Mouse (Mus musculus): ENCODE data around the gene Gm10837.

The Gm10837 gene

DNA sequence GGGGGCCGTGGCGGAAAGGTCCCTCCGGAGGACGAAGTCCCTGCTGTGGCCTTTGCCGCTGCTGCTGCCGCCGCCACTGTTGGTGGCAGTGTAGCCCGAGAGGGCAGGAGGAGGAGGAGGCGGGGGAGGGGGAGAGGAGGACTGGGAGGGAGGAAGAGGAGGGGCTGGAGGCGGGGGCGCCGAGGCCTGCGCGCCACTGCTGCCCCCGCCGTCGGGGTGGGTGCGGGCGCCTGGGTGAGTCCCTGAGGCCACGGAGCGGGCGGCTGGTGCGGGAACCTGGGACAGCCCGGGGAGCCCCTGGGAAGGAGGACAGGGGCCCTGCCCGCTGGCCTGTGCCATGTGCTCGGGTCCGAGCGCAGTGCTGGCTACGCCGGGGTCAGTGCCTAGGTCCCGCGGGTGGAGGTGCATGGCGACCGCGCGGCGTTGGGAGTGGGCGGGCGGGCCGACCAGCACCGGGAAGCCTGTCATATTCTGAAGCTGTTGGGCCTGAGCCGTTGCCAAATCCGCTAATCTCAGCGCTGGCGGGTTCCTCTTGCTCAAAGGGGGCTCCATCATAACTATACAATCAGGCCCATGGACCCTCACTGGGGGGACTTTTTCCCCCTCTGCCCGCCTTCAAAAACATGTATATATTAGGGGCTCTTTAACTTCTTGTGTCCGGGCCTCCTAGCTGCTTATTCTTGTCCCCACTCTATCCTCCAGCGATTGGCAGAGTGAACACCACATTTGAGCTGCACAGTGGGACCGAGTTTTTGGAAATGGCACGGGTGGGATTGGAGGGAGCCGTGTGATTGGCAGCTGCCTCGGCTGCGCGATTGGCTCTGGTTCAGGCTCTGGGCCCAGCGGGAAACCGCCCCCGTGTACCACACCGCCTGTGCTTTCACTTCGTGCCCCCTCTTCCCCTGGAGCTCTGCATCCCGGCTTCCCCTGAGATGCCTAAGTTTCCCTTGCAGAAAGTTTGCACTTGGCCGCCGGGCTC is 25.3 kb upstream of the Gm10837 start, which contains the start of gene Zic5:
Zic5 (minus strand) TSS at position 915 of the 979 bp plus-strand sequence.
- DNase-seq (ENCODE audit: low spot score in 2 of 2), result no peak

DNA sequence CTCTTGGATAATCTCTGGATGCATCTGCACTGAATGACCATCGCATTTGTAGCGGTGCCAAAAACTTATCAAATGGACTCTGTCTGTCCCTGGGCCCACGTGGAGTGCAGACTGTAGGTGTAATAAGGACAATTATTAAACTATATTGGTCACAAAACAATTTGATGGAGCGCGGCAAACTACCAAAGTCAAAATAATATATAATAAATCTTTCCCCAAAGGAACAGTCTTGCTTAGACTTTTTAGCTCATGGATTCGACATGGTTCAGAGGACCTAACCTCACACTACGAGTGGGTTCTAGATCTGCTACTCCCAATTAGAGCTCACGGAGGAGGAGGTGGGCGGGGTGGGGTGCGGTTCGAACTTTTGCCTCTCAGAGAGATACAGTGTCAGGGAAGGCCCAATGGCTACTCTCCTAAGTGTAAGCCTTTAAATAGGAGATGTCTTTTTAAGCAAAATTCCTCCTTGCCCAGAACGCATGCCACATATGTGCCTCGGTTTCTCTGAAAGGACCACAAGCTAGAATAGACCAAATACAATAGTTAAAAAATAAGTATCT is 24.4 kb upstream of the Gm10837 start:
- DNase-seq (ENCODE audit: low spot score in 2 of 2), result no peak

DNA sequence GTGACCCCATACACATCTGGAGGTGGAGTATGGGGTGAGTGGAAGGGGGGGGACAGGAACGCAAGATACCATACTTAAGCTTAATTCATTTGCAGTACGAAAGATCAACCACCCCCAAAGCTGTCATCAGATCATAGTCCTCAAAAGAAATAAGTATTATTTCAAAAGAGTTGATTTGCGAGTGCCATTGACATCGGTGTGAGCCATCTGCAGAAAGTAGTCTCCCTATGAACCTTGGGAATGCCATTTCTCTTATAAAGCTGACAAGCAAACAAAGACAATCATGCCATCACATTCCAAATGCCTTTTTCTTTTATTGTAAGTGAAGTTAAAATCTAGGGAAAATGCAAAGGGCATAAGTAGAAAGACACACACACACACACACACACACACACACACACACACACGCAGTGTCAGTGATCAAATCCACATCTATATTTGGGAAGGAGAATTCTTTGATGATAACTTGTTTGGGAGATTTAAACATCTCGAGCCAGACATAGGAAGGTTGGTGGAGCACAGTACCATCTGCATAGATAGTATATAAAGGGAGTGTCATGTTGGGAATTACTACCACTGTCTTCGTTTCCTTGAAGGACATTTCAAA is 23.5 kb upstream of the Gm10837 start:
- DNase-seq (ENCODE audit: low spot score in 2 of 2), result no peak

DNA sequence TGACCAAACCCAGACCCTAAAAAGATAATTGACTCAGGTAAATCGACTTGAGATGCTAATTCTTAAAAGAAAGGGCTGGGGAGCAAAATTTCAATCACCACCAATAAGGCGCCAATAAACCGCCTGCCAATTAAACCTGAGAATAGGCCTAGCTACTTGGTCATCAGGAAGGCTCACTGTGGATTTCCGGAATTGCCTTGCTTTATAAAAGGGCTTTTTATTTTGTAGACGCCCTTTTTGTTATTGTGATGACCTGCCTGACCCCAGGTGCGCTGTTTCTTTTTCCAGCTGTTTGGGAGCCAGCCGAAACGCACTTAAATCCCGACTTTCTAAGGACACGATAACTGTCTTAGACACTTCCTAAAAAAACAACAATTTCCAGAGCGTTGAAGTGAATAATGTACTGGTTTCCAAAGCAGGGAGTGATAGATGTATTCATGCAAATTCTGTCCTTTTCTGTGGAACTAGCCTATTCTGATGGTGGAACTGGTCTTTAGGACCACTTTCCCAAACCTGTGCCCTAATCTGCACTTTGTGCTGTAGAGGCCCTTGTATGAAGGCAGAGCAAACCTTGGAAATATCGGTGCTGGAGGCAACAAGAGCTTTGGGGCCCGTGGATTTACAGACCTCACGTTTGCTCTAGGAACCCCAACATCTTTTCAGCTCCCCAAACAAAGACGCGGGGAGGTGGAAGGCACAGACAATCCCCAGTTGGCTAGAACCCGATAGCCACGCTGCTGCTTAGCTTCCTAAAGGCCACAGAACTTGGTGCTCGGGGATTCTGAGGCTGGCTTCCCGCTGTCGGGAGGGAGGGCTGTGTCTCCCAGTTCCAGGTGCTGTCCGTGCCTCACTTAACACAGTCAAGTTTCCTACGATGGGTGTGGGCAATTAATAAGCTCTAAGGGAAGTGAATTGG is 22.2 kb upstream of the Gm10837 start:
- DNase-seq (ENCODE audit: low spot score in 2 of 2), result no peak

DNA sequence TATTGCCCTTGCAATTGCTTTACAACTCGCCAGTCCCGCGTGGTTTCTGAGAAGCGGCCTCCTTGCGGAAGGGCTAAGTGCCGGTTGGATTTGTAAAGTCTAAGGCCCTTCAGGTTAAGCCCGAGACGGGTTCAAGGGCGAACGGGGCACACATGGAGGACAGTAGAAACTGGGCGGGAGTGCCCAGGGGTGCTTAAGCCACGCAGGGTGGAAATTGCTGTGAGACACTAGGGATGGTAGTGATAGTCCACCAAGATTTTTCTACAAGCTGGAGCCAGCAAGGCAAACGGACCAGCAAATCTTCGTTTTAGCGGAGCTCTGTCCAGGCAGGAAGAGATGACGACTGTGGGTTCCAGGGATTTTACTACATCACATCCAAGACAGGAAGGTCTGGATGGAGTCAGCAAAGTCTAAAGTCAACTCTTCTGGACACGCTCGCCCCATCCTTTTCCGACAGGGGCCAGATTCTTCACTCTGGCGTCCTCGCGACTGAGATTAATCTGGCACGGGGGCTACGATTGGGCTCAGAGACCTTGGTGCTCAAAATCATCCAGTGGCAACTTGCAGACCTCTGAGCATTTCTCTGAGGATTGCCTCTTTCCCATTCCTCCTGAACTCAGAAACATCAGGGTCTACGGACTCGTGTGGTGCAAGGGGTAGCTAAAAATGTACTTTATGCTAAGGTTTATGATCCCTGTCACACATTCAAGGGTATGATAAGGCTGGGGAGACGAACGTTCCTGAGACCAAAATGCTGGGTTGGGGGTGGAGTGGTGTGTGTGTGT is 21.2 kb upstream of the Gm10837 start:
- DNase-seq (ENCODE audit: low spot score in 2 of 2), result no peak

DNA sequence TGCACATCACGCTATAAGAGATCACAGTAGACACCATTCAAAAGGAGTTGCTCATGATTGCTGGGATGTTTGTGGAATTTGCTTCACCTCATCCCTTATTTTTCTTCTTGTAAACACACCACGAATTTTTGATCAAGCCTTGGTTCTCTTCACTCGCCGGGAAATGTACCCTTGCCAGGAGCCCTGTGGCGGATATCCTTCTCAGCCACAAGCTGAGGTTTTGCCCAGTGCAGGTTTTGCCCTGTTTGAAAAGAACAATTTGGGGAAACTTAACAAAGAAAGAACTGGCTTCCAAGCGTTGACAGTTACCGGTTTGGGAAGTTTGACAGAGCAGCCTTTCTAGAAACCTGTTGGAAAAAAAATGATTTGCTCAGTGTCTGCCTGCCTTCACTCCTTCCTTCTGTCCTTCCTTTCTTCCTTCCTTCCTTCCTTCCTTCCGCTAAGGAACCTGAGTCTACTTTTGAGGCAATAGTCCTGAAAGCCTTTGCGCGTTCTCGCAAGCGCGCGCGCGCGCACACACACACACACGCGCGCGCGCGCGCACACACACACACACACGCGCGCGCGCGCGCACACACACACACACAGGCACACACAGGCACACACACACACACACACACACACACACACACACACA is 18.8 kb upstream of the Gm10837 start:
- no peak for DNase-seq (ENCODE audit: low spot score in 2 of 2)

DNA sequence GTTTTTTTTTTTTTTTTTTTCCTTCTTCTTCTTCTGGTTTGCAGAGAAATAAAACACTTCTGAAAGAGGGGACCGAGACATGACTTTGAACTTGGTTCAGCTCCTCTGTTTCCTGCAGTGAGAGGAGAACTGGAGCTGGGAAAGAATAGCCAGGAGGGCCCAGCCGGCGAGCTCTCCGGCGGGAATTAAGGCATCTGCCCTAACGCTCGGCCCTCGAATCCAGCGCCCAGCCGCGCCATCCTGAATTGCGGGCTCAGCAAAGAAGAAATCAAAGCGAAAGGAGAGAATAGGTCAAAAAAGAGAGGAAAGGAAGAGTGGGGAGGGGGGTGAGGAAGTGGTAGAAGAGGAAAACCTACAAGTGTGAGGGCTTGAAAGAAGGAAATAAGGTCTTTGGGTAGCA is 18.2 kb upstream of the Gm10837 start:
- no peak for DNase-seq (ENCODE audit: low spot score in 2 of 2)

DNA sequence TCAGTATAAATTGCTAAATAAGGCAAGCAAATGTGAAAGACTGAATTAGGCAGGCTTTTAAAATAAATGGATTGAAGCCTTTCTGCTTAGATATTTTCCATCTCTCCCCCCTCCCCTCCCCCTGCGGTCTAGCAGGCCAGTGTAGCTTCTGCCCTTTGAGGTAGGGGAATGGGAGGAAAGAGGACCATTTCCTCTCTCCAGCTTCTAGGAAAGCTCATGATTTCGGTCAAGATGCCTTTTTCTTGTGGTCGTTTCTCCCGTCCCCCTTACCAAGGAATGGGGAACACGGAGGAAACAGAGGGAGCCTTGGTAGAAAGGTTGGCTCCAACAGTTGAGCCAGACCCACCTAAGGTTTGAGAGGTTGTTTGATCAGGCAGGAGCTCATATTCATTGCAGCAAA is 17.7 kb upstream of the Gm10837 start:
- DNase-seq (ENCODE audit: low spot score in 2 of 2), result no peak

DNA sequence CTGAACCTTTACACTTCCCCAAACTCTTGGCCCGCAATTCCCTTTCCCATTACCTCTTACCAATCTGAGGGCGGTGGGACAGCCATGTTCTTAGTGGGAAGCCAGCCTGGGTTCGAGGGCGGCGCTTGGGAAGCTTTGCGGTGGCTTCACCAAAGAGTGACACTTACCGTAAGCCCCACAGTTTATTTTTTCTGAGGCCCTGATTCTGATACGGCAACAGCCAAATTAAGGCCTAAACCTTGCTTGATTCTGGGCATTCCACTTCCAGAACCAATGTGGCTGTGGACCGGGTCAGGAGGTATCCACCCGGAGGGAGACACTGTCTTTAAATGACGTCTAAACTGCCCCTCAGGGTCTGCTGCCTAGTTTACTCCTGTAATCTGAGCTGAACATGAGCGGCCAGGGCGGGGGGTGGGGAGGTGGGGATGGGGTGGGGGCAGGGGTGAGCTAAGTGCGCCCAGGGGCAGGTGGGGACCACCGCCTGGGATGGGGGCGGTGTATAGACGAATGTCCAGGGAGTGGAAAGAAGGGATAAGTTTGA is 17.1 kb upstream of the Gm10837 start:
- DNase-seq (ENCODE audit: low spot score in 2 of 2), result no peak

DNA sequence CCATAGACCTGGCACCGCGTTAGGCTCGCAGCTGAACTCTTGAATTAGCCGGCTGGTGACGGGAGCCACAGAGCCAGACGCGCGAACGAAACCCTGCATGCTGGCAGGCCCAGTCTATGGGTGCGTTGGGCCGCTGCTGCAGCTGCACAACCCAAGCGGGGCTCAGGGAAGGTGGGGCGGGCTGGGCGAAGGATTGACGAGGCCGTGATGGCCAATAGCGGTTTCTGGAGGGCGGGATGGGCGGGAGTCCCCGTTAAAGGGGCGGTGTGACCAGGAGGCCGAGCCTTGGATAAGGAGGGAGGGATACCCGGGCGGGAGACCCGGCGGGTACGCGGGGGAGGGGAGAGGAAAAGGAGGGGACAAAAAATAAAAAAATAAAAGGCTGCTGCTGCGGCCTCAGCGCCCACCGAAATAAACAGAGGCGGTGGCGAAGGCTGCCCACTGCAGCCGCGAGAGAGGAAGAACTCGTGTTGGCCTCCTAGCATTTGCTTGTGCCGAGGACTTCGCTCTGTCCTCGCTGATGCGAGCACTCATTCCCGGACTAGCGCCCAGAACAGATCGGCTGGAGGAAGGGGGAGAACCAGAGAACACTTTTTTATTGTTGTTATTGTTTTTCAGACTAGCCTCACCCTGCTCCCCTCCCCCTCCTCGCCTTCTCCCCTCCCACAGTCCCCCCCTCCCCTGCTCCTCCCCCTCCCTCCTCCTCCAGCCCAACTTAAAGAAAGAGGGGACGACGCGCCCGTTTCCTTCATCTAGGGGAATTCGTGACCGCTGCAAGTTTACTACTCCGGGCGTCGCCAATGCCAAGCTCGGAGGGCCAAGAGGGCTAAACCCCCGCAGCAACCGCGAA is 16.1 kb upstream of the Gm10837 start:
- no peak for DNase-seq (ENCODE audit: low spot score in 2 of 2)

DNA sequence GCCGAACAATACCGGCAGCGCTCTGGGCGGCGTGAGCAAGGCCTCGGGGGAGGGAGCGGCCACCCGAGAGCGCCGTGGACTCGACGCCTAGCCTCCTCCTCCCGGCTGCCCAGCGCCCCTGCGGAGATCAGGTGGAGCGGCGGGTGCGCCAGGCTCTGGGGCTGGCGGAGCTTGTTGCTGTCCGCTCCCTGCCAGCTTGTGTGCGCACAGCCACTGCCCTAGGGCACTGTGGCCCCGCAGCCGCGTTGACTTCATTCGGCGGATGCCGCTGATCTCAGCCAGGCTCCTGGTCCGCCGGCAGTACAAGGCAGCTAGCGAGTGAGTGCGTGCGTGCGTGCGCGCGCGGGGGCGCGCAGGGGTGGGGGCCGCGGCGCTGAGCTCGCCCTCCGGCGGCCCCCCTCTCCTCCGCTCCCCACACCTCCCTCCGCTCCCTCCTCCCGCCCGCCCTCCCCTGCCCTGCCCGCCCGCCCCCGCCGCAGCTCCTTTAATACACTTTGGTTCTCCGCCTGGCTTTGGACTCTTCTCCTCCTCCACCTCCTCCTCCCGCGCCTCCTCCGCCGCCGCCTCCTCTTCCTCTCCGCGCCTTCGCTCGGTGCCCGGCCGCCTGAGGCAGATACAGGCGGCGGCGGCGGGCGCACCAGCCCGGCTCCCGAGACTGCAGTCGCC is 15.4 kb upstream of the Gm10837 start, which contains the start of gene Zic2:
Zic2 (plus strand) TSS at position 545 of the 666 bp plus-strand sequence.
- no peak for DNase-seq (ENCODE audit: low spot score in 2 of 2)

DNA sequence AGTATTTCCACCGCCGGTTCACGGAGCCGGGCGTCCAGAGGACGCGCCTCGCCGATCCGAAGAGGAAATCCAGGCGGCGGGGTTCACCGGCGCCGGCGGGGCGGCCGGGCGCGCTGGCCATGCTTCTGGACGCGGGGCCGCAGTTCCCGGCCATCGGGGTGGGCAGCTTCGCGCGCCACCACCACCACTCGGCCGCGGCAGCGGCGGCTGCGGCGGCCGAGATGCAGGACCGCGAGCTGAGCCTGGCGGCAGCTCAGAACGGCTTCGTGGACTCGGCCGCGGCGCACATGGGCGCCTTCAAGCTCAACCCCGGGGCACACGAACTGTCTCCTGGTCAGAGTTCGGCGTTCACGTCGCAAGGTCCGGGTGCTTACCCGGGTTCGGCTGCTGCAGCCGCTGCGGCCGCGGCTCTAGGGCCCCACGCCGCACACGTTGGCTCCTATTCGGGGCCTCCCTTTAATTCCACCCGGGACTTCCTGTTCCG is 14.8 kb upstream of the Gm10837 start:
- no peak for DNase-seq (ENCODE audit: low spot score in 2 of 2)

DNA sequence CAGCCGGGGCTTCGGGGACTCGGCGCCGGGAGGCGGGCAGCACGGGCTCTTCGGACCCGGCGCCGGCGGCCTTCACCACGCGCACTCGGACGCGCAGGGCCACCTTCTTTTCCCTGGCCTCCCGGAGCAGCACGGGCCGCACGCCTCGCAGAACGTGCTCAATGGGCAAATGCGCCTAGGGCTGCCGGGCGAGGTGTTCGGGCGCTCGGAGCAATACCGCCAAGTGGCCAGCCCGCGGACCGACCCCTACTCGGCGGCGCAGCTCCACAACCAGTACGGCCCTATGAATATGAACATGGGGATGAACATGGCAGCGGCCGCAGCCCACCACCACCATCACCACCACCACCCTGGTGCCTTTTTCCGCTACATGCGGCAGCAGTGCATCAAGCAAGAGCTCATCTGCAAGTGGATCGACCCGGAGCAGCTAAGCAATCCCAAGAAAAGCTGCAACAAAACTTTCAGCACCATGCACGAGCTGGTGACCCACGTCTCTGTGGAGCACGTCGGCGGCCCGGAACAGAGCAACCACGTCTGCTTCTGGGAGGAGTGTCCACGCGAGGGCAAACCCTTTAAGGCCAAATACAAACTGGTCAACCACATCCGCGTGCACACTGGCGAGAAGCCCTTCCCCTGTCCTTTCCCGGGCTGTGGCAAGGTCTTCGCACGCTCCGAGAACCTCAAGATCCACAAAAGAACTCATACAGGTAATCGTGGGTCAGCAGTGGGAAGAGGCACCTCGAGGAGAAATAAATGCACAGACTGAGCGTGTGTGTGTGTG is 14.2 kb upstream of the Gm10837 start:
- DNase-seq (ENCODE audit: low spot score in 2 of 2), result no peak

DNA sequence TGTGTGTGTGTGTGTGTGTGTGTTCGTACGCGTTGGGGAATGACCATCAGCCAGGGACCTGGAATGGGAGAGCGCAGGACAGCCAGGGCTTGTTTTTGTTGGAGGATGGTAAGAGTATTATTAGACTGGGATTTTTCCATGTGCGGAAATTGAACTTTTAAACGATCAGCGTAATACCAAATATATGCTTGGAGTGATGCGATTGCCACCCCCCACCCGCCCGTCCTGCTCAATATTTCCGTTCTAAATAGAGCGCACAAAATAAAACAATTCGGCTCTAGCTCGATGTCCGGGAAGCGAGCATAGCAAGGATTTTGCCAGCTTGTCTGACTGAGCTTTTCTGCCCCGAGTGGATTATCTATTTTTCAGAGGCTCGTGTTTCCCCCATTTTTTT is 13.6 kb upstream of the Gm10837 start:
- DNase-seq (ENCODE audit: low spot score in 2 of 2), result no peak

DNA sequence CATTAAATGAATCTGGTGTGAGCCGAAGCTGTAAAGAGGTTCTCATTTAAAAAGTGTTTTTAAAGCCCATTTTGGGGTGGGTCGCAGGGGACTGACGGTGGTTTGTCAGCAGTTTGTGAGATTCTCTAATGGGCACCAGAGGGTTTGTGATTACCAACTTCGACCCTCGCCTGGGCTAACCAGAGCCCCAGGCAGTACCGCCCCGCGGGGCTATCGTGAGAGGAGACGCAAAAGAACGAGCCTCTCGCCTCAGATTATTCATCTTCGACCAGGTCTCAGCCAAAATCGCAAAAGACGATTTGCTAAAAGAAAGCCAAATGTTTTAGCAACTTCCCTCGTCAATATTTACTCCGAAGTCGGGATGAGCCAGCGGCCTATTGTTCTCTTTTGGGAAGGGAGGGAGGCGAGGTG is 13.1 kb upstream of the Gm10837 start:
- DNase-seq (ENCODE audit: low spot score in 2 of 2), result no peak

DNA sequence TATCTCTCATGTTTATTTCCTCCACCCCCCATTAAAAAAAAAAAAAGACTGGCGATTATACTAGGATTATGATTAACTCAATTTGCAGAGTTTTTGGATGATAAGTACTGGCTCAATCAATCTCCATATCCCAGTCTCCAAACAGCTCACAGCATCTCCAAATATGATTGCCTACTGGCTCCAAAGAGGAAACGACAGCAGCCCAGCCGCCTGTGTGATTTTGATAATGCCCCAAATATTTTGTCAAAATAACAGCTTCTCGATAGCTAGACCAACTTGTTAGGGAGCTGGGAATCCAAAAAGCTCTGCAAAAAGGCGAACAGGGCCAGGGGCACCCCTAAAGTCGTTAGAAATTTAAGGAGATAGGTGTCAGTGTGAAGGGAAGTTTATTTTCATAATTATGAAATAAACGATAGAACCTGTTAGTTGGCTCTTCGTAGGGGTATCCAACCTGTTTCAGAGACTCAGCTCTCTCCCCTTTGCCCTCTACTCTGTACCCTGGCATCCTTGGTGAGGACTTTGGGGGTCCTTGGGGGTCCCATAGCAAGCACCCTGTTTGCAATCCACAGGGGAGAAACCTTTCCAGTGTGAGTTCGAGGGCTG is 12.3 kb upstream of the Gm10837 start:
- no peak for DNase-seq (ENCODE audit: low spot score in 2 of 2)

DNA sequence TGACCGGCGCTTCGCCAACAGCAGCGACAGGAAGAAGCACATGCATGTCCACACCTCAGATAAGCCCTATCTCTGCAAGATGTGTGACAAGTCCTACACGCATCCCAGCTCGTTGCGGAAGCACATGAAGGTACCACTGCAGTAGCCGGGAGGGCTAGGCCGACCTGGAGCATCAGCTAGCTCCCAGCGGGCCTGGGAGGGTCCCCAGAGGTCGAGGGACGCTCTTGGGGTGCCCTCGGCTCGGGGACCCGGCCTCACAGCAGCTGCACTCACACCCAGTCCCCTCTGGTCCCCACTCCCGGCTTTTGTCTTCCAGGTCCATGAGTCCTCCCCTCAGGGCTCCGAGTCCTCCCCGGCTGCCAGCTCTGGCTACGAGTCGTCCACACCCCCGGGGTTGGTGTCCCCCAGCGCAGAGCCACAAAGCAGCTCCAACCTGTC is 11.8 kb upstream of the Gm10837 start:
- DNase-seq (ENCODE audit: low spot score in 2 of 2), result no peak

All from frontal cortex, postnatal 36 days (tissue).